Mouse (Mus musculus) ES-CJ7 (cell line): ENCODE results near the gene Syt17.
A peak's percentile ranks its signal among the peaks of the same experiment; 100 is the strongest.

ENCODE experiments used
- DNase-seq: peaks from one replicate; pipeline ENCODE4 v3.0.0; 2011; ENCODE audit warnings: low read depth, low spot score

The Syt17 gene

DNA sequence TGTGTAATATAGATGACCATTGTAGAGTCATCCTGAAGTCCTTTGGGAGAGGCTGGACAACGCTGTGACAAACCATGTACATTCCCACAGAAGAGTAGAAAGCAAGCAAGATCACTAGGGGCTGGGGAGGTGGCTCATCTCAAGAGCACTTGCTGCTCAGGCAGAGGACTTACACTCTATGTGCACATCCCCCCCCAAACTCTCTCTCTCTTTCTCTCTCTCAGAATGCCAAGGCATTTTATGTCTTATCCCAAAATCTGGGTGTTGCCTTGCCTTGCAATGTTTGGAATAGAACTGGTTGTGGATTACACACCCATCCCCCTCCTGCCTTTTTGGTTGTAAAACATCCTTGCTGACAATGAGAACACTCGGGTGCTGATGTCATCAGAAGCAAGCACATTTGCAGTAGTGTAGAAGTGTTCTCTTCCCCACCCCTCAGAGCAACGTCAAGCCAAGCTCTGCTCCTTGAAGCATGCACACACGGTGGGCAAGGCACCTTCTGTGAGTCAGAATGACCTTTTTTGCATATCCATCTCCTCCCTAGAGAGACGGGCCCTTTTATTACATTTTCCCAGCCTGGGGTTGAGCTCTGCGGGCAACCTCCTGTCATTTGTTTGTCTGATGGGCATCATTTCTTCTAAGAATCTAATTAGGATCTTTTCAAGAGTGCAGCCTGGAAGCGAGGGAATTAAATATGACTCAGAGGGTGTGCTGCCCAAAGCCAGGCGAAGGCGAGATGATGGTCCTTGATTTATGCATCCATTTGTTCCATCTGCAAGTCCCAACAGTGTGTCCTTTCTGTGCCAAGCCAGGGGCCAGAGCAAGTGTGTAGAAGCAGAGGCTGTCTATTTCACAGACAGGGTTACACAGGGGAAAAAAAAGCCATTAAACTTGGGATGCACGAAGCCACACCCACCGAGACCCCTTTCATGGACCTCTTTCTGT is 15.1 kb upstream of the Syt17 start:
- no peak for DNase-seq

DNA sequence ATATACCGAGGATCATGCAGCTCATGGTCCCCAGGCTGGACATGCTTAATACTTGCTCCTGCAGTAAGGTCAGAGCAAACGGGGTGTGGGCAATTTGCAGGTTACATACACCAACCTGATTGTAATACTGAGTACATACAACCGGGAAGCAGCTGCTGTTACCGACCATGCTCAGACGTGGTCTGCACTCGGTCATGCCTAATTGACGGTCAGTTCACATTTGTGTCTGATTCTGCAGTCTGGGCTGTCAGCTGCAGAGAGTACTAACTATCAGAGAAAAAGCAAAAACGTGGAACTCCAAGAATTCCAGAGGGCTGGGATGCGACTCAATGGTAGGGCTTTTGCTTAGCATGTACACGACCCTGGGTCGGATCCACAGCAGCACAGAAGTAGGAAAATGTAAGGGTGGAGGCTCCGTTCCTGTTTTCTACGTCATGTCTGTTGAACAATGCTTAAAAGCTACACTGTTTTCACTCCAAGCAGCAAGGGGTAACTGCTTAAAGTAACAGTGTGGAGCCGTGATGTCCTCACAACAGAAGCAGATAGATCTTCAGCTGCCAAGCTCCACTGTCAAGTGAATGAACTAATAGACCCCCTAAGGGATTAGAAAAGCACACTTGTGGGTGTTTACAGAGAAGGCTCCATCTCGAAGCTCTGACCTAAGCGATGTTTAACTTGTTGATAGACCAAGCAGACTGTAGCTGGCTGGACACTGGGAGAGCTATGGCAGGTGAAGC is 13.5 kb upstream of the Syt17 start:
- DNase-seq: no peak

DNA sequence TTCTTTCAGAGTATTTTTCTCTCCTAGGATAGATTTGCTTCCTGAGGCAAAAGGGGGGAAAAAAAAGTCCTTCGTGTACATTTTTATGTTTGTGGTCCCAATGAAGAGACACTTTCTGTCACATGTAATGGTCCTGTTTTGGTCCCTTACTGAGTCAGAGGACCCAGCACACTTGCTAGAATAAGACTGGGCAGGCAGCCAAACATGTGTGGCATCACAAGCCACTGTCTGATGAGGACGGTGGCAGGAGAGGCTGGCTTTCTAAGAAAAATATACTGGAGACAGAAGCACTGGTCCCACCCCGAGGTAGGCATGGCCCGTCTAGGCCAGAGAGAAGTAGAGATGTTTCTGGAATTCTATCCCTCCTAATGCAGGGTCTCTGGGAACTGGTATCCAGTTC is 5.7 kb upstream of the Syt17 start:
- DNase-seq: no peak

DNA sequence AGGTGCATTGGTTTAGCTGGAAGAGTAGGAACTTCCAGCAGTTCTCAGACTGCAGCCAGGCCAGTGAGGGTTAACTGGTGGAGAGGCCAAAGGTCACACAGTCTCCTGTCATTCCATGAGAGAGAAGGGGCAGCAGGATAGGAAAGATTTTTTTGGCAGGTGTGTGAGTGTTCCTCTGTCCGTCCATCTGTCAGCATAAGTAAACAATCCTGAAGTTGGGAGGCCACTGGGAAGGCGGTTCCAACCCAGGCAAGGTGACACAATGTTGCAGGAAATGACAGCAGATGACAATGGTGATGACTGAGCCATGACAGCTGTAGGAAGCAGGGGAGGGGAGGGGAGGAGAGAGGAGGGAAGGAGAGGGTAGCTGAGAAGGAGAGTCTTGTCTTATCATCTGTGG is 4.9 kb upstream of the Syt17 start:
- DNase-seq: no peak

DNA sequence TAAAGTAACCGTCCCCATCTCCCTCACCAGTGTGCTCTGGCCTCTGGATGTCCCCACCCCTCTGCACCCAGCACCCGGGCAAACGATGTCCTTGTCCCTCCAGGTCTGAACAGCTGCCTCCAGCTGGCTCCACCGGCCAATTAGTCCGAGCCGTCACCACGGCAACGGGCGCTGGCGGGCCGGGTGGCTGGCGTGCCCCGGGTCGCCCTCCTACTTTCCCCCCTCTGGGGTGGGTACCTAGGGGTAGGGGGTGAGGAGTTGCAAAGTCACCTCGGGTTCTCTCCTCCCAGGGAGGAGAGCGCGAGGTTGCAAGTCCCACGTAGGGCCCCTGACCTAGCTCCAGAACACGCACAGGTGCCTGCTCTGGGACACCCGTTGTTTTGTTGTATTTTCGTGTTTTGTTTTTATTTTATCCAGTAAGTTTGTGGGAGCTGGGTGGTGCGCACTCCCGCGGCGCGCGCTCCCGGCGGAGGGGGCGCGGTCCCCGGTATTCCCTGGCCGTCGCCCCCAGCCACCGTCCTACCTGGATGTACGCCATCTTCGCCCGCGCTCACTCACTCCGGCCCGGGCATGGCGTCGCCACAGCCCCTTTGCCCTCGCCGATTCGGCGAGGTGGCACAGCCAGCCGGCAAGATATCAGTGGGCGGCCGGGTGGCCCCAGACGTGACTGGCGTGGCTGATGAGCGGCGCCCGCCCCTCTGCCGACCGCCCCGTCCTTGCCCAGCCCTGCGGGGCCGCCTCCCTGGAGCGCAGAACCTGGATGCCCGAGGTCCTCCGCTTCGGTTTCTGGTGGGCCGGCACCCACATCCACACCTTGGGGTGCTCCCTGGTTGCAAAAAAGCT is 510 bp downstream of the Syt17 start:
- DNase-seq: no peak

DNA sequence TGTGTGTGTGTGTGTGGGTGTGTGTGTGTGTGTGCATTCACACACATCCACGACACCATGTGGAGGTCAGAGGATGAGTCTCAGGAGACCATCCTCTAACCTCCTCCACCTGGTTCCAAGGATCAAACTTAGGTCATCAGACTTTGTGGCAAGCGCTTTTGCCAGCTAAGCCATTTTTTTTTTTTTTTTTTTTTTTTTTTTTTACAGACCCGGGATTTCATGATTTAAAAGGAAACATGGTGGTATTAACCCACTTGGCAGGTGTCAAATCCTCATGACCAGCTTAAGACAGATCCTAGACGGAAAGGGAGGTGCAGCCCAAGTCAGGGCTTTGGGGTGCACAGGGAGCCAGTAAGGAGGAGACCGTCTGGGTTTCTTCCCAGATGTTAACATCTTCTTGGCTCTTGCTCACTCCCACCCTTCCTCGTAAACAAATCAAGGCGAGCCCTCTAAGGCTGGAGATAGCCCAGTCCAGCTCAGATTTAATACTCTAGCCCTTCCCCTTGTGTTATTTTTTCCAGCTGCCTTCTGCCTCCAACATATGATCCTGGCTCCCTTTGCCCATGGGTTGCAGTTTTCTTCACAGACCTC is 4.0 kb downstream of the Syt17 start:
- no peak for DNase-seq

DNA sequence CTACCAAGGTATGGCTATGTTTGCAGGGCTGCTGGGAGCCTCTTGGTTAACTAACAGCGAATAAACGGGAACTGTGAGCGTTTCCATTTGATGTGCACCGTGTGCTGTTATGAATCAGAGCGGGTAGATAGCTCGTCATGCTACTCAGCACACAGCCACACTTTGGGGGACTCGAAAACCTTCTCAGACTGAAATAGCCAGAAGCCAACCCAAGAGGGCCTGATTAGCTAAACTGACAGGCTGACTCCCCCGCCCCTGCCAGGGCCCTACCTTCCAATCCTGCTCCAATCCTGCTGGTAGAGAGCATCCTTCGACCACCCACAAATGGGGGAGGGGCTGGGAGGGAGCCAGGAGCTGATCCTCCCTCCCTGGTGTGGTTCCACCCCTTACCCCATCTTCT is 4.7 kb downstream of the Syt17 start:
- DNase-seq: peak; percentile 16

DNA sequence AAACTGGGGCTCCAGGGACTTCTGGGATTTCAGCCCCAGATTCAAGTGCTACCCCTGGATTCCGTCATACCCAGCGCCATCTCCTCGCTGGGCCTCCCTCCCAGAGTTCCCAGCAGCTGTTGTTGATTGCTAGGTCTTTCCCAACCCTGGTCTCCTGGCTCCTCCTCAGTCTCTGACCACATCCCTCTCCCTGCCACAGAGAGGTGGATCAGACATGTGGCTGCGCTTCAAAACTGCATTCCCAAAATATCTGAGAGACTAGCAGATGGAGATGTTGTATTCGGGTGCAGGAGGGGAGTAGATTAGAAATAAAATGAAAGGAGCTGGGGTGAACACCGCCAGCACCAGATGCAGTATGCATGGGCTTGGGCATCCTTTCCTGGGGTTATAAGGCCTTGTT is 6.5 kb downstream of the Syt17 start:
- DNase-seq: no peak

DNA sequence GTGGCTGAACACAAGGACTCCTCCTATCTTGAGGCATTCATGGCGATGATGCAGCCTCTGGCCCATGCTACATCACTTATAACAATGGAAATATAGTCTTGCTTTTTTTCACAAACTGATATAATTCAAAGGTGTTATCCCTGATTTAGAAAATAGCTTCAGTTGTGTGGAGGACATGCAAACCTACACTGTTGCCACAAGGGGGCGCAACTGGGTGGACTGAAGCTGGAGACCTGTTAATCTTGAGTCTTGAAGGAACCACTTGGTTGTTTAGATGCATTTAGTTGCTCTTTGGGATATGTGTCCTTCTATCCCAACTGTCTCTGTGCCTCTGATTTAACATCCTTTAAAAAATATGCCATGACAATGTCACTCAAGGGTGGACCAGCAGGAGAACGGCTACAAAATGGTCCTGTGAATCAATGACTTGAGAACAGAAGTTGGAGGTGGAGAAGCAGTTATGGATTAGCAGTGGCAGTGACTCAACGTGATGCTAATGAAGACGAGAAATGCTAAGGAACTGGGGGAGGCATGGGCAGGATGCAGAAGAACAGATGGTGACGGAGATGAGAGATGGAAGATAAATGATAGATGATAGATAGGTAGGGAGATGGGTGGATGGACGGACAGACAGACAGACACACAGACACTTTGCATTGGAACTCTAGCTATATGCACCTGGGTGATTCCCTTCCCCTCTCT is 10.8 kb downstream of the Syt17 start:
- DNase-seq: peak; percentile 51

DNA sequence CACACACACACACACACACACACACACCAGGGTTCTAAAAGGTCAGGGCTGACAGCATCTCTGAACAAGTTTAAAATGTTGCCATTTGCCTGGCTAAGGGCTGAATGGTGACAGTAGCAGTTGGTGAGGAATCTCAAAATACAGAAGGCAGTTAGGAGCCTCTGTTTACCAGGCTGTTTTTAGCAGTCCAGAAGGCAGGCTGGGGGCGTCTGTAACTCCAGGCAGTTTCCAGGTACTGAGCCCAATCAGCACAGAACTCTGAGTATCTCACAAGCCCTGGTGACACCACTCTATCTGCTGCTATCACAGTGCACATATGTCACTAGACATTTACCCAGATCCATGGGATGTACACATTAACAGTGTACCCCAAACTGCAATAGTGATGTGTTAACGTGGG is 19.1 kb downstream of the Syt17 start:
- DNase-seq: no peak

DNA sequence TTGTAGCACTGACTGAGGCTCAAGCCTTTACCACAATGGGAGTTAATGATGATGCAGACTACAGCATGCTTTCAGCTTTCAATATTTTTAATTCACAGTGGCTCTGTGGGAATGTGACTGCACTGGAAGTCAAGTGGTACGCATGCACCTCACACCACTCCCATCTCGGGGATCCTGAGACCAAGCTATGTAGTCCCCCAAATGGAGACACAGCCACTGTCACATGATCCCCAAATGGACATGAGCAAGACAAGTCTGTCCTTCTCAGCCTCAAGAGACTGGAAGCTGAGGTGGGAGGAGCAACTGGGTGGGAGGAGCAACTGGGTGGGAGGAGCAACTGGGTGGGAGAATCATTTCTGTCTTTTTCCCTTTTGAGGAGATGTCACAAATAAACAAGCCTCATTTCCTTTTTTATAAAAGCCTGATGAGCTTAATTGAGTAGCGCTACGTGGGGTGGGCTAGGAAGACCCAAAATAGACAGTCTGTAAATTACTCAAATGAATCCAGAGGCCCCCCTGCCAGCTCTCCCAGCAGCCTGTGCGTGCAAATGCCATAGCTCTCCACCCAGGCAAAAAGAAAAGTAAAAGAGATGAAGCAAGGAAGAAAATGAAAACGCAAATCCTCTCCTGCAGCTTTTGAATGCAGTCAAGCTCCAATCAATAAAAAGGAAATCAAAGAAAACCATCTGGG is 28.4 kb downstream of the Syt17 start:
- no peak for DNase-seq

DNA sequence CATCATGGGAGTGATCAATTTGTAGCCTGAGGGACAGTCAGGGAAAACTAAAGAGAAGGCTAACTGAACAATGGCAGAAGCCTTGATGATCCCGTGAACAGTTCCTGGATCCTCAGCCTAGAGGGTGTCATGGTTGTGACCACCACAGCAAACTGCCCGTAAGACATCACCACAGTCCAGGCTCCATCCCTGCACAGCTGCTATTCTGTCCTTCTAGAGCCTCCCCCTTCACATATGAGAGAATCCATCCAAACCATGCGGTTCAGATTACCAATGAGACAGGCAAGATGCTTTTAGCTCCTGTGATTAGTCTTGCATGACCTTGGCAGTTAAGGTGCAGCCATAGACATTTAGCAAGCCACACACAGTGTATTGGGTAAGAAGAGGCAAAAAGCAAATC is 33.8 kb downstream of the Syt17 start:
- DNase-seq: no peak

DNA sequence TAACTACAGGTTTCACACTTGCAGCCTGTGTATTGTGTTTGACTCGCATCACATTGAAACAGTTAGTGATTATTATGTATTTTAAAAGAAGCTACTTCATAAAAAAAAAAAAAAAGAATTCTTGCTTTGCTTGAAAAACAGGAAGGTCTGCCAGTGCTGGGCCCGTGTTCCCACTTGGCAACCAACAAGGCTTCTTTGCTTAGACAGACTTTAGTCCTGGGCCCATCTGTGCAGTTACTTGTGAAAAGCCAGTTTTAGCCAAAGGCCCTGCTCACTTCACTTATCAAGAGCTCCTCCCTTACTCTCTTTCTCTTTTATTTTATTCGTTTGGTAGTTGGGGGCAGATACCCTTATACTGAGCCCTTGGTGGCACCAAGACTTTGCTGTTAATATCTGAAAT is 36.1 kb downstream of the Syt17 start:
- DNase-seq: no peak

DNA sequence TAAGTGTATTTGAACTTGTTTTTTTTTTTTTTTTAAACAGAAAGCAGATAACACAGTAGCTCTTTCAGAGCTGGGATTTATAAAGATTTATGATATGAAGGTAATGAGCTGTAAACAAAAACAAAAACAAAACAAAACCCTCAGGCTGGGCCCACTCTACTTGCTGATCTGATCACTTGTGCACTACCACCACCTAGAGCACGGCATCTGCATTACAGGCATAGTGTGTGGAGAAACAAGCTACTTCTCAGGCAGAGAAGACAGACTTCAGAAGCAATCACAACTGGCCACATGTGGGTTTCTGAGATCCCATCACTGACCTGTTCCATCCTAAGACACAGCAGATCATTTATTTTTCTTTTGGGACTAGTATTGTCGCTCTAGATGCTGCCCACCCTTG is 38.6 kb downstream of the Syt17 start:
- peak; percentile 45 for DNase-seq

DNA sequence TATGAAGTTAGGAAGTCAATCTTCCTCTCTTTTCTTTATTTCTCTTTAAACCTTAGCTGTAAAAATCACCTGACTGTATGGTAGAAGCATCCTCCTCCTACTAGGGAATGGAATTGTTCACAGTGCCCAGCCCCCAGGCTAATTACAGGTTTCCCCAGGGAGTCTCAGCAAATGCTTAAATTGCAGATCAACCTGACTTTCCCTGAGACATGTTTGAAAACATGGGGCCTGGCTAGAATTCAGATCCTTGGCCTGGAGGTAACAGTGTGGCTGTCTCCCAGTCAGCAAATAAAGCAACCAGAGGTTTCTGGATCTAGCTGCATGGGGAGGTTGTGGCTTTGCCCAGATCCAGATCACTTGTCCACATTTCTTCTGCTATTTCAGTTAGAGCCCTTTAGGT is 42.8 kb downstream of the Syt17 start:
- DNase-seq: no peak

DNA sequence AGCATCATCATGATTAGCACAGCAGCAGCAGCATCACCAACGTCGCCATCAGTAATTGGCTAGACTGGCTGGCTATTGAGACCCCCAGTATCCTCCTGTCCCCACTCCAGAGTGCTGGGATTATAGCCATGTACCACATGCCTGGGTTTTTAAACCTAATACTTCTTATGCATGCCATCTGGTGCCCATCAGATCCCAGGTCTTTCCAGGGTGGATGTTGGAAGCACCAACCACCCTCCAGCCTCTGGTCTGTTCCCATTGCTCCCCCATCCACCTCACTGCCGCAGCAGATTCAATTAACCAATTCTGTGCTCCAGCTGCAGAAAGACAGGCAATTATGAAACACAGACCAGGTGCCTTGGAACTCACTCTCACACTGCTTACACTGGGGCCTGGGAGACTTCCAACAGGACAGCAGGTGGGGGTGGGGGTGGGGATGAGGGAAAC is 45.4 kb downstream of the Syt17 start:
- DNase-seq: no peak

DNA sequence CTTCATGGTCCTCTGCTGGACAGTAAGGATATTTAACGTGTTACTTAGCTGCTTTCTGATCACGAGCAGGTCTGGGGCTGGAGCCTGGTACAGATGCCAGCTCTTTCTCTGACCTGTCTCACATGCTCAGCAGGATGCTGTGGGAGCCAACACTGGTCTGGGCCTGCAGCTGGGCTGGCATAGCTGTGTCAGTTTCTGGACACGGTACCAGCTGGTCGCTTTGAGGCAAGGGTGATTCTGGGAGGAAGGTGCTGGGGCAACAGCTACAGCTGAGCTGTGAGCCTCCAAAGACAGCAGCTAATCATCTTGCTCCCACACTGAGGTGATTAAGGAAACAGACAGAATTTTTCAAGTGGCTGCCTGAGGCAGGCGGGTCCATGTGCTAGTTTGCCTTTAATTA is 46.1 kb downstream of the Syt17 start:
- no peak for DNase-seq

DNA sequence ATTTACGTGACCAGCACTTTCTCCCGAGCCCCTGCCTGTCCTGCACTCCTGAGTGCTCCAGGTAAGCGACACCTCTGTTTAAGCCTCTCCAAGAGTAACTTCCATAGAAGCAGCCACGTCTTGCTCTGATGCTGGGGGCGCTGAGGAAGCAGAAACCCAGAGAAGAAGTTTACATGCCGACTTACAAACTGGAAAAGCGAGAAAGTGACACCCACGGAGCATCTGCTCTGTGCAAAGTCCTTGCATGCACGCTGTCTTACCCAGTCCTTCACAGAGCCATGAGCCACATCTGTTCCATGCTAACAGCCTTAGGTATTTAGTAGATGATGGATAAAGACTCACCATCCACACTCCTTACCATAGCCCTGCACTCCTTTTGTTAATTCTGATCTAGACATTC is 48.3 kb downstream of the Syt17 start:
- DNase-seq: no peak

DNA sequence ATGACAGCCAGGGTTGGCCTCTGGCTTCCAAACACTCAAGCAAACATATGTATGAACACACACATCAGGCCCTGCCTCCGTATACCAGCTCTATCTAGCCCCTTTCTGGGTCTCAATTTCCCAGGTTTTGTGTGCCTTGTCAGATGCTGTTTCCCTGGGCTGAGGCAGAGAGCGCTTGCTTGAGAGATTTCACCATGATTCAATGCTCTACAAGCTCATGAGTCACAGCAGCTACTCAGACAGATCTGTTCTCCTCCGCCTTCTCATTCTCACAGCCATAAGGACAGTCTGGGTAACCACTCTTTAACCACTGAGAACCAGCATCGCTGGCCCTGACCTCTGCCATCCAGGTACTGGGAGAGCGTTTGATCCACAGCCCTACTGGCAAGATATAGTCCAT is 57.3 kb downstream of the Syt17 start:
- no peak for DNase-seq

DNA sequence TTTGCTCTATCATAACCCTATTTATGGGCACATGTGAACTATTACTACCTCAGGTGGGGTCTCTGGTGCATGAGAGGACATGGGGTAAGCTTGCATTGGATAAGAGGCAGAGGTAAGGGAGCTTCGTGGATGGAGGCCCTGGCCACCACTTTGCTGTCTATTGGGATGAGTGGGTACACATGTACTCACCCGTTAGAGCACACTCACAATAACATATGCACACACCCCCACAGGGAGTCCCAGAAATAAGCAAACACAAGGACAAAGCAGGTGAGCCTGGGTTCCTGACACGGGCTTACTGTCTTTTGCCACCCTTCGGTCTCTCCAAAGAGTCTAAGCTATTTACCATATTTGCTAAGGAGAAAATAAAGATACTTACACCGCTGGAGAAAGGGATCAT is 67.0 kb downstream of the Syt17 start:
- no peak for DNase-seq
